Comparison of ENCODE assay signal across 11 mouse cellular contexts in genomic region chr6:37457990-37458655, GRCm38 (mm10). TPM values are rescaled to one million over a fixed set of nuclear protein-coding genes. Genes with fewer than 3 reads are reported as not detected.
A peak's percentile ranks its signal among the peaks of the same experiment; 100 is the strongest.
DNase-seq lines count a peak whose midpoint lies in the region; ATAC-seq and TF ChIP-seq lines count a peak whose summit lies in the region.
"Had no signal": no experiment of that assay in that cellular context is flagged by ENCODE, and none has a peak within 500 bp of the region (broad histone marks: within the 10 kb centered on the region; RNA-seq: fewer than 3 reads in every experiment).

No protein-coding gene starts in this region.

- H3K27me3 ChIP-seq in kidney, adult 2 months (replicated peaks; ENCODE audit: control insufficient read depth, insufficient read depth, low read length): no peaks in the 10 kb centered on the region

- no peaks in the 10 kb centered on the region for H3K4me1 ChIP-seq in kidney, adult 2 months (ENCODE audit: control insufficient read depth, insufficient read depth, low read length)
- H3K4me1 ChIP-seq: forebrain, embryonic 10.5 days; heart, embryonic 13.5 days had no signal

- 40% methylated on average over 10 of the region's 10 CpGs for WGBS in kidney, adult 2 months

- peak; percentile 31; the same call in 1 of the 2 replicates for TF ChIP-seq CTCF in kidney, adult 2 months (conservative IDR thresholded peaks at IDR 0.05; ENCODE audit: insufficient read depth, insufficient read length, low read depth, low read length)
- TF ChIP-seq CTCF in brain, embryonic 14.5 days (IDR thresholded peaks at IDR 0.05; ENCODE audit: borderline replicate concordance, extremely low read depth, insufficient read depth, insufficient read length): peak; percentile 18; the same call in 1 of the 2 replicates

- DNase-seq in kidney, adult 2 months: peak; percentile 24
- no peak for DNase-seq in kidney, adult 9 months
- peak; percentile 31 for DNase-seq in thymus, postnatal 0 days (ENCODE audit: low spot score)
- no peak for DNase-seq in thymus, postnatal 10 days (ENCODE audit: low spot score in 2 of 2)
- peak; percentile 7 for DNase-seq in brain, embryonic 14.5 days (ENCODE audit: low read depth)
- no peak for DNase-seq in yolk sac, embryonic 10.5 days (ENCODE audit: low spot score)
- DNase-seq: kidney, postnatal 4 days had no signal

- no peaks in the 10 kb centered on the region for H3K36me3 ChIP-seq in kidney, adult 2 months (ENCODE audit: control insufficient read depth, insufficient read depth, low read length)
- H3K36me3 ChIP-seq: forebrain, embryonic 10.5 days; heart, embryonic 13.5 days had no signal

- no peak overlapping the region for H3K4me3 ChIP-seq in kidney, adult 2 months (ENCODE audit: insufficient read depth, low read depth, low read length)
- H3K4me3 ChIP-seq: forebrain, embryonic 10.5 days; heart, embryonic 13.5 days had no signal

- H3K27ac ChIP-seq in kidney, adult 2 months (ENCODE audit: insufficient read depth, low read depth, low read length): no peak overlapping the region
- H3K27ac ChIP-seq: forebrain, embryonic 10.5 days; heart, embryonic 13.5 days had no signal

- TF ChIP-seq POLR2A in kidney, adult 2 months (IDR thresholded peaks at IDR 0.05; ENCODE audit: low read depth, low read length): no peak
- TF ChIP-seq POLR2A in brain, embryonic 14.5 days (IDR thresholded peaks at IDR 0.05; ENCODE audit: borderline replicate concordance, extremely low read depth, insufficient read depth, insufficient read length, poor library complexity, severe bottlenecking): no peak

- no peak for ATAC-seq in erythroid progenitor cell, adult 5-6 weeks (replicated peaks; ENCODE audit: low FRiP score, poor library complexity, severe bottlenecking)
- ATAC-seq: hindbrain, embryonic 16.5 days had no signal

RNA-seq across cellular contexts. Expression of gene Creb3l2, which starts 16.2 kb away (rescaled TPM):
- polyA plus RNA-seq in kidney, adult 2 months (2012; rRNA removed): 23.3 and 25.0 TPM in 2 replicates
- polyA plus RNA-seq in thymus, postnatal 0 days (2015; fragmentation: Nextera tagmentation; extraction: Ambion mirVana): 6.2 and 6.6 TPM in 2 replicates
- polyA plus RNA-seq in brain, embryonic 14.5 days (2012; rRNA removed): 3.5 and 6.4 TPM in 2 replicates
- total RNA-seq in erythroid progenitor cell, adult 5-6 weeks (2015; ENCODE audit: low replicate concordance): 1.7 and 4.7 TPM in 2 replicates
- total RNA-seq in erythroid progenitor cell, adult 5-6 weeks (2017; ENCODE audit: low replicate concordance): 0.38 and 1.4 TPM in 2 replicates

Comparison
In these comparisons a context has a peak if more than half of its experiments do, and no peak if none do; other contexts are left out.
1. DNase-seq: peak in kidney, adult 2 months (single experiment), thymus, postnatal 0 days (single experiment) and brain, embryonic 14.5 days (single experiment); none in kidney, adult 9 months (single experiment), thymus, postnatal 10 days (0 of 2) and yolk sac, embryonic 10.5 days (single experiment).